Mouse (Mus musculus) kidney, postnatal 4 days (tissue): ENCODE data around the gene Aass.
"Not testable (repeated sequence)": the region's sequence is repeated elsewhere in the genome, so short reads cannot be mapped to it uniquely, and the experiment has no call there.

ENCODE experiments used
- DNase-seq, 2 experiments: peaks; one replicate each; pipeline ENCODE4 v3.0.0; 2021; ENCODE audit warnings: mixed read lengths in 2 of 2

The Aass gene

GRCm38 (mm10) chr6:23132573-23133181, at the start of gene Aass:
TSS of gene Aass (minus strand) at chr6:23132986.
- peak; percentile 41 to 55 for DNase-seq

GRCm38 (mm10) chr6:23180096-23180495, 47.3 kb upstream of the Aass start:
- DNase-seq, result peak; percentile 51 to 58

- DNase-seq, result not testable (repeated sequence)
These were observed 31.0 kb upstream of the Aass start for GRCm38 (mm10) chr6:23163824-23164223.

GRCm38 (mm10) chr6:23156357-23156756, 23.6 kb upstream of the Aass start:
- not testable (repeated sequence) for DNase-seq

- no peak for DNase-seq
These were observed 20.3 kb upstream of the Aass start for GRCm38 (mm10) chr6:23153112-23153511.

GRCm38 (mm10) chr6:23147221-23147620, 14.4 kb upstream of the Aass start:
- DNase-seq, result no peak

- DNase-seq, result no peak
These were observed 11.2 kb upstream of the Aass start for GRCm38 (mm10) chr6:23143980-23144379.

GRCm38 (mm10) chr6:23131015-23131414, 1.8 kb downstream of the Aass start:
- peak; percentile 16 to 28 for DNase-seq

GRCm38 (mm10) chr6:23129201-23129600, 3.6 kb downstream of the Aass start:
- no peak for DNase-seq

GRCm38 (mm10) chr6:23126706-23127105, 6.1 kb downstream of the Aass start:
- DNase-seq, result no peak

- no peak for DNase-seq
These were observed 7.0 kb downstream of the Aass start for GRCm38 (mm10) chr6:23125831-23126230.

GRCm38 (mm10) chr6:23124823-23125222, 8.0 kb downstream of the Aass start:
- no peak for DNase-seq

- DNase-seq, result peak; percentile 21
These were observed 9.9 kb downstream of the Aass start for GRCm38 (mm10) chr6:23122934-23123333.

GRCm38 (mm10) chr6:23114781-23115180, 18.0 kb downstream of the Aass start:
- no peak for DNase-seq

GRCm38 (mm10) chr6:23107069-23107468, 25.7 kb downstream of the Aass start:
- DNase-seq, result no peak

GRCm38 (mm10) chr6:23106373-23106772, 26.4 kb downstream of the Aass start:
- no peak for DNase-seq

- not testable (repeated sequence) for DNase-seq
These were observed 42.3 kb downstream of the Aass start for GRCm38 (mm10) chr6:23090346-23091055.

GRCm38 (mm10) chr6:23089292-23089691, 43.5 kb downstream of the Aass start:
- DNase-seq, result not testable (repeated sequence)

GRCm38 (mm10) chr6:23084587-23085421, 48.0 kb downstream of the Aass start:
- no peak for DNase-seq

- no peak for DNase-seq
These were observed 52.6 kb downstream of the Aass start for GRCm38 (mm10) chr6:23079991-23080680.

- no peak for DNase-seq
These were observed 54.5 kb downstream of the Aass start for GRCm38 (mm10) chr6:23078273-23078672.

- no peak for DNase-seq
These were observed 56.7 kb downstream of the Aass start for GRCm38 (mm10) chr6:23076060-23076459.

GRCm38 (mm10) chr6:23055734-23056133, 77.1 kb downstream of the Aass start:
- no peak for DNase-seq
